Mouse (Mus musculus) embryonic fibroblast, embryonic 13.5 days (primary cell): ENCODE measurements around the gene Psmb4.

Experiments used
- CTCF ChIP-seq: IDR thresholded peaks from 2 replicates; pipeline ENCODE4 v1.5.1; 2011; ENCODE audit warnings: mild to moderate bottlenecking, control low read depth, low read length, moderate library complexity, borderline replicate concordance; ENCODE audit not compliant: insufficient read depth
- POLR2A ChIP-seq: IDR thresholded peaks from 2 replicates; pipeline ENCODE4 v1.6.1; 2011; ENCODE audit warnings: low read depth, mild to moderate bottlenecking, control low read depth, low read length, moderate library complexity

- TF ChIP-seq CTCF (no peak), POLR2A (no peak)
These were observed 1.8 kb upstream of the Psmb4 start for GRCm38 (mm10) chr3:94888595-94888994.
